Mouse (Mus musculus): ENCODE measurements around the gene Tgm2. TPM values are rescaled to one million over a fixed set of nuclear protein-coding genes. Genes with fewer than 3 reads are reported as not detected.
A peak's percentile ranks its signal among the peaks of the same experiment; 100 is the strongest.

Gene Tgm2
- total RNA-seq, 2 experiments from 2014 or later, result 48.4 to 50.2 TPM

GRCm38 (mm10) chr2:158144263-158144662 lies 2.0 kb downstream of the Tgm2 start:
- intact Hi-C loops (cut with DNase I; ENCODE audit: low total_unique reads), result no loop called here
- DNase-seq, result no peak

- intact Hi-C loops (cut with DNase I; ENCODE audit: low total_unique reads), result no loop called here
- no peak for DNase-seq
Measured at GRCm38 (mm10) chr2:158143816-158144215, 2.4 kb downstream of the Tgm2 start.

GRCm38 (mm10) chr2:158142981-158143380 lies 3.3 kb downstream of the Tgm2 start:
- intact Hi-C loops (cut with DNase I; ENCODE audit: low total_unique reads), result no loop called here
- no peak for DNase-seq

- DNase-seq, result no peak
- intact Hi-C loops (cut with DNase I; ENCODE audit: low total_unique reads), result no loop called here
Measured at GRCm38 (mm10) chr2:158141690-158142440, 4.4 kb downstream of the Tgm2 start.

GRCm38 (mm10) chr2:158141271-158141670 lies 5.0 kb downstream of the Tgm2 start:
- intact Hi-C loops (cut with DNase I; ENCODE audit: low total_unique reads), result no loop called here

GRCm38 (mm10) chr2:158140664-158141063 lies 5.6 kb downstream of the Tgm2 start:
- intact Hi-C loops (cut with DNase I; ENCODE audit: low total_unique reads), result no loop called here
- no peak for DNase-seq

More at GRCm38 (mm10) chr2:158141271-158141670, 5.0 kb downstream of the Tgm2 start:
- DNase-seq, result no peak

GRCm38 (mm10) chr2:158139628-158140027 lies 6.6 kb downstream of the Tgm2 start:
- intact Hi-C loops (cut with DNase I; ENCODE audit: low total_unique reads), result no loop called here
- peak; percentile 86 for DNase-seq

- intact Hi-C loops (cut with DNase I; ENCODE audit: low total_unique reads), result no loop called here
- DNase-seq, result no peak
Measured at GRCm38 (mm10) chr2:158138778-158139177, 7.5 kb downstream of the Tgm2 start.

GRCm38 (mm10) chr2:158137771-158138170 lies 8.5 kb downstream of the Tgm2 start:
- intact Hi-C loops (cut with DNase I; ENCODE audit: low total_unique reads), result no loop called here
- no peak for DNase-seq

- intact Hi-C loops (cut with DNase I; ENCODE audit: low total_unique reads), result no loop called here
- no peak for DNase-seq
Measured at GRCm38 (mm10) chr2:158136205-158136604, 10.0 kb downstream of the Tgm2 start.

- no peak for DNase-seq
- intact Hi-C loops (cut with DNase I; ENCODE audit: low total_unique reads), result no loop called here
Measured at GRCm38 (mm10) chr2:158133050-158133449, 13.2 kb downstream of the Tgm2 start.

- intact Hi-C loops (cut with DNase I; ENCODE audit: low total_unique reads), result no loop called here
Measured at GRCm38 (mm10) chr2:158132320-158132719, 13.9 kb downstream of the Tgm2 start.

GRCm38 (mm10) chr2:158131197-158131835 lies 14.9 kb downstream of the Tgm2 start:
- intact Hi-C loops (cut with DNase I; ENCODE audit: low total_unique reads), result no loop called here
- DNase-seq, result no peak

More at GRCm38 (mm10) chr2:158132320-158132719, 13.9 kb downstream of the Tgm2 start:
- DNase-seq, result no peak

- intact Hi-C loops (cut with DNase I; ENCODE audit: low total_unique reads), result no loop called here
- DNase-seq, result peak; percentile 57
Measured at GRCm38 (mm10) chr2:158130391-158130986, 15.7 kb downstream of the Tgm2 start.

GRCm38 (mm10) chr2:158129291-158130002 lies 16.8 kb downstream of the Tgm2 start:
- intact Hi-C loops (cut with DNase I; ENCODE audit: low total_unique reads), result no loop called here
- DNase-seq, result no peak

GRCm38 (mm10) chr2:158128461-158129130 lies 17.6 kb downstream of the Tgm2 start:
- intact Hi-C loops (cut with DNase I; ENCODE audit: low total_unique reads), result no loop called here
- DNase-seq, result no peak

GRCm38 (mm10) chr2:158127872-158128271 lies 18.4 kb downstream of the Tgm2 start:
- intact Hi-C loops (cut with DNase I; ENCODE audit: low total_unique reads), result no loop called here
- DNase-seq, result no peak

GRCm38 (mm10) chr2:158127245-158127644 lies 19.0 kb downstream of the Tgm2 start:
- intact Hi-C loops (cut with DNase I; ENCODE audit: low total_unique reads), result no loop called here
- no peak for DNase-seq

- intact Hi-C loops (cut with DNase I; ENCODE audit: low total_unique reads), result no loop called here
- DNase-seq, result no peak
Measured at GRCm38 (mm10) chr2:158122814-158123213, 23.4 kb downstream of the Tgm2 start.
